Mouse (Mus musculus) thymus, postnatal 10 days (tissue): ENCODE measurements around the gene Arfgap3.
"Not testable (repeated sequence)": the region's sequence is repeated elsewhere in the genome, so short reads cannot be mapped to it uniquely, and the experiment has no call there.

Experiments
- DNase-seq, 2 experiments: peaks; one replicate each; pipeline ENCODE4 v3.0.0; 2021; ENCODE audit warnings: low spot score in 2 of 2

Arfgap3 gene

GRCm38 (mm10) chr15:83345898-83346529, 4.0 kb downstream of the Arfgap3 start:
- DNase-seq, result no peak

DNA sequence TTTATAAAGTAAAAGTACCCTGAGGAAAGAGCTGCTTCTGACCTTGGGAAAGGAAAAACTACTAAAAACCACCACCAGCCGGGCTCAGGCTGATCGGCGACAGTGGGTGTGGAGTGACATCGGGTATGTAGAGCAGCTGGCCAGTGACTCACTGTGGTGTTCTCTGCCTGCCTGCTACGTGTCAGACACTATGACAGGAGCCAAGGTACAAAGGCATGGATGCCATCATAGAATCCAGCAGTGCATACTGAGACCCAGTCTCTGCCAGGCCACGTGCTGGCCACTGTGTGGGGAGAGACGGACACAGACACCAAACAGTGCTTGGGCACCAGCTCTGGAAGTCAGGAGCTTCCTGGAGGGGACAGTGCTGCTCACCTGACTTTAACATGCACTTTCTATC, 5.1 kb downstream of the Arfgap3 start:
- DNase-seq, result no peak

GRCm38 (mm10) chr15:83344157-83344556, 5.9 kb downstream of the Arfgap3 start:
- no peak for DNase-seq

GRCm38 (mm10) chr15:83338908-83339307, 11.1 kb downstream of the Arfgap3 start:
- no peak for DNase-seq

DNA sequence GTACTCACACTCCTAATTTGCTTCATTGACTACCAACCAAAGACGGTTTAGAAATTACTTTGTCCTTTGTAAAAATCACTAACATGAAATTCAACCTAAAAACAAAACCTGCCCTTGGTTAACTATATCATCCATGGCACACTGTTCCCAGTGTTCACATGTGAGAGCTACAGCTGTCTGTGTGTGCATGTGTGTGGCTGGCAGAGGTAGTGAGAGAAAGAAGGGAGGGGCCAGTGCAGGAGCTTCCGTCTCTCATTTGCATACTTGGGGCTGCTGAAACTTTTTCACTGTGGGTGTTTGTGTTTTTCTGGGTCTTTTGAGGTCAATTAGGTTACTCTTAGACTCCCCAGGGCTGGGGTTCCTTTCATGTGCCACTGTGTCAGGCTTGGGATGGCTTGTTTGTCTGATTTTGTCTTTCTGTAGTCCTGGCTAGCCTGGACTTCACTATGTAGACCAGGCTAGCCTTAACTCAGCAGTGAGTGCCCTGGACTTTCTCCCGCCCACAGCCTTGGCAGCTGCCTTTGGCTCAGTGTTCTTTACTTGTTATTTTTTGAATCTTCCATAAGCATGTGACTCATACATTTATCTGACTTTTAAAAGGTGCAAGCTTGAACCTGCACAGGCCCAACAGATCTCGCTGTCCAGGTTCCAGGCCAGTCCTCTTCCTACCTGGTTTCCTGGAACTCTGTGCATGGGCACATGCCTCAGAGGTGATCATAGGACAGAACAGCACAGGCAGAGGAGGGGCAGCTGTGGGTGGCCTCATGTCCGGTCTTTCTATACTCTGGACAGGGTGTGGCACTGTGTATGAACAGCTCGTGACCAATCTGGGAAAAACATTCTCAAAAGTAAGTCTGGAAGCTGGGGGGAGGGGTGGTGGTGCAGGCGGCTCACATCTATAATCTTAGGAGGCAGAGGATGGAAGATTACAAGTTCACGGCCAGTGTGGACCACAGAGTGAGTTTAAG, 11.9 kb downstream of the Arfgap3 start:
- DNase-seq, result no peak

GRCm38 (mm10) chr15:83332373-83332772, 17.7 kb downstream of the Arfgap3 start:
- DNase-seq, result no peak

DNA sequence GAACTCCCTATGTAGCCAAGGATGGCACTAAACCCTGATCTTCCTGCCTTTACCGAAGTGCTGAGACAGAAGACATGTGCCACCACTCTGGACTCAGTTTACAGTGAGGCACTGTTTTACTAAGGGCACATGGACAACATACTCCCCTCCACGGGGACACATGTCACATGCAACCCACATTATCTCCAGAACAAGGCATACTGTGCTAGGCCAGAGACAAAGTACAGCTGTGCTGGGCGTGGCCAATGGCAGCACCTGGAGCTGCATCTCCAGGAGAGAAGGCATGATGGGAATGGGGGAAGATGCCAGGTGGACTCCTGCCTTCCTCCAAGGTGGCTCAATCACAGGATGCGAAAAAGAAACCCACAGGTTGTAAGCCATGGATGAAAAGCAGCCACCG, 21.1 kb downstream of the Arfgap3 start:
- no peak for DNase-seq

GRCm38 (mm10) chr15:83323071-83323470, 27.0 kb downstream of the Arfgap3 start:
- no peak for DNase-seq

DNA sequence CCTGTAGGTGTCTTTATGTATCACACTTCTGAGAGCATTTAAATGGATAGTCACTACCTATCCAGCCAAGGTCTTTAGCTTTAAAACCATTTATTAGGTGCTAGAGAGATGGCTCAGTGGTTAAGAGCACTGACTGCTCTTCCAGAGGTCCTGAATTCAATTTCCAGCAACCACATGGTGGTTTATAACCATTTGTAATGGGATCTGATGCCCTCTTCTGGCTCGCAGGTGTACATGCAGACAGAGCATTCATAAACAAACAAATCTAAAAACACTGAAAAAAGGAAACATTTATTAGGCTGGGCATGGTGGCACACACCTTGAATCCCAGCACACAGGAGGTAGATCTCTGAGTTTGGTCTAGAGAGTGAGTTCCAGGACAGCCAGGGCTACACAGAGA, 35.1 kb downstream of the Arfgap3 start:
- DNase-seq, result no peak

DNA sequence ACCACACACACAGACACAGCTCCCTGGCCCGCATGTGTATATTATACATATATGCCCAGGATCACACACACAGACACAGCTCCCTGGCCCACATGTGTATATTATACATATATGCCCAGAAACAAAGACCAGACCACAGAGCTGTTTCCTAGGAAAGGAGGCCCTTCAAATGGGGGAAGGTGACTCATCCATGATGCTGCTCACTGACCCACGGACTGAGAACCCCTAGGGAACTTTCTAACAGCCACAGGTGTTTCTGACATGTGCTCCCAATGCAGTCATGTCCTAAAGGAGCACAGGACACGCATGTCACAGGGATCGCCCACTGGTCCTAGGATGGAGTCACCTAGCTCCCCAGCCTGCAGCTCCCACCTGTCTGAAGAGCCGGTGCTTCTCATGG, 40.2 kb downstream of the Arfgap3 start:
- no peak for DNase-seq

DNA sequence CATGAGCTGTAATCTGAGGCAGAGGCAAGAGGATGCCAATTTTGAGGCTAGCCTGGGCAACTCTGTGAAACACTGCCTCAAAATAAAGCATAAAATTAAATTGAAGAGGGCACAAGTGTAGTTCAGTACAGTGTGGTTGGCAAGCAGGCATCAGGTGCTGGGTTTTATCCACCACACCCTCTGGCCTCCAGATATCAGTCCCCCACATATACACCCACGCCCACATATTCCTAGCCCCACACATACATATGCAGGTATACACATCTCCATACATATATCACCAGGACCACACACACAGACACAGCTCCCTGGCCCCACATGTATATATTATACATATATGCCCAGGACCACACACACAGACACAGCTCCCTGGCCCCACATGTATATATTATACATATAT, 41.3 kb downstream of the Arfgap3 start:
- not testable (repeated sequence) for DNase-seq

DNA sequence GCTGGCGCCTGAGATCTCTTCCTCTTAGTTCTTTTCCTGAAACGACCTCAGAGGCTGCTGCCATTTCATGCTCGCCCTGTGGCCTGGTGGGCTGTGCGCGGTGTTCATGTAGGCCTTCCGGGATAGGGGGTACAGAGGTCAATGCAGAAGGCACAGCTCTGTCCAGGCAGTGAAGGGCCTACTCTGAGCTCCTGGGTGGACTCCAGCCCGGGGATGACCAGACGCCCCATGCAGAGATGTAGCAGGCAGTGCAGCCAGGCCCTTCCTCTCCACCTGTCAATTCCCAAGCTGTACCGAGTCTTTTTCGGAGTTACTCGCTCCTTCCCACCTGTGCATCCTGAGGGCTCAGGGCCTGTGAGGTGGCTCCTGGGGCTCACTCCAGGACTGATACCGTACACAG, 43.9 kb downstream of the Arfgap3 start:
- DNase-seq, result no peak

DNA sequence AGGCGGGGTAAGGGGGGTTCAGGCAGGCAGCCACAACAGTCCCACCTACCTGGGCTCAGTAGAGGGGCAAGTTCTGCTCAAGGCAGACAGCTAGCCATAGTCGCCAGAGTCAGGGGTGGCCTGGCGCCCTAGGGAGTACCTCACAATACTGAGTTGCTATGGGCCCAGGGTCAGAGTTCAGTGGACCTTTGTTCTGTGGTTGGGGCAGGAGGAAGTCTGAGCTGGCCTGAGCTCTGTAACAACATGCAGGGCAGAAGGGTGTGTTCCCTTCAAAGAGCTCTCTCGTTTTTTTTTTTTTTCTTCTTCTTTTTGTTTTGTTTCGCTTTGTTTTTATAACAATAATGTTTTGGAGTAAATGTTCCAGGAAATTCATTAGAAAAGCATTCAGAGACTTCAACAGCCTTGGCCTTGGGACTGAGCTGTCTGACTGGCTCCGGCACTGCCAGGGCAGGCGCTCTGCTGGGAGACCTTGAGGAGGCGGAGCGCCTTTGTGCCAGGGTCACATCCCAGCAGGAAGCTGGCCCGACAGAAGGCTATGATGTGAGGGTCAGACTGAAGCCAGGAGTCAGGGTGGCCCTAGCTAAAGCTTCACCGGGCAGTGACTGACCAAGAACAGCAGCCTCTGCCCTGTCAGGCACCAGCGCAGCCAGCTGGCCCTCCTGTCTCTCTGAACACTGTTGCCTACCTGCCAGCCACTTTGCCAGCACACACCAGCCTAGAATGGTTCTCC, 44.7 kb downstream of the Arfgap3 start:
- no peak for DNase-seq

DNA sequence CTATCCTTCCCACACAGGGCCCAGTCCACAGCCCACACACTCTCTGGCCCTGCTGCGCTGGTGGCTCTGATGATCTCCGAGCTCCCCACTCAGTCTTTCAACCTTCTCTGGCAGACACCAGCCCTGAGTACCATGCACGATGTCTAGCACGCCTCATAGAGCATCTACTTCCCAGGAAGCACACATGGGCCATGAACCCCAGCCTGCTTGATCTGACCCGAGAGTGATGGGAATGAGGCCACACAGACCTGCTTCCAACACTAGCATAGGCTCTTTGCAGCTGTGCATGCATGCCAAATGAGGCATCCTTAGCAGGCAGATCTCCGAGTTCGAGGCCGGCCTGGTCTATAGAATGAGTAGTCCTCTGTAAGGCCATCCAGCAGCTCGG, 45.2 kb downstream of the Arfgap3 start:
- no peak for DNase-seq

DNA sequence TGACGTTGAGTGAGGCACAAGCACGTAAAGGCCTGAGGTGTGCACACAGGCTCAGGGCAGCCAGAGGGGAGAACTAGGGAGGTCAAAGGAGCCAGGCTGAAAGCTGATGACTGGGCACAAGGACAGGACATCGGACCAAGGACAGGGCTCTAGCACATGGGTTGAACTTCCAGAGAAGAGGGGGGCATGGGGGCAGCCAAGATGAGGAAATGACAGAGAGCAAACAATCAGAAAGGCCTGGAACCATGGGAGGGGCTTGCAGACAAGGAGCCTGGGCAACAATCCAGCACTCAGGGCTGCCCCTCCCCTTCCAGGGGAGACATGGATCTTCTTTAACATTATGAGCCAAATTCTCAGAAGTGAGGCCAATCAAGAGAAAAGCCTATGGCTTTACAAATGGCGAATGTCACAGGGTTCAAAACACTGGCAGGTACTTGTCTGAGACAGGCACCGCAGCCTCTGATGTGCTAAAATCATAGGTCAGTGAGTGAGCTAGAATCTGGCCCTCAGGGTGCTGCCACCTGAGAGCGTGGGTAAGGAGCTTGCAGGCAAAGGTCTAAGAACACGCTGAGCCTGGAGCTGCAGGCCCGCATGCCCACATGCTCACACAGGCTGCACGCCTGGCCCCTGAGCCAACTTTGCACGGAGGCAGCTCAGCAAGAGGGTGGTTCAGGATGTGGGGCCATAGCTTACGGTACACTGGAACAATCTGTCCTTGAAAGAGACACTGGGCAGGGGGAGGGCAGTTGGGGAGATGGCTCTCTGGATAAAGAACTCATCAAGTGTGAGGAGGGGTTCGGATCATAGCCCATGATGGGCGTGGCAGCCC, 46.2 kb downstream of the Arfgap3 start:
- DNase-seq, result no peak

DNA sequence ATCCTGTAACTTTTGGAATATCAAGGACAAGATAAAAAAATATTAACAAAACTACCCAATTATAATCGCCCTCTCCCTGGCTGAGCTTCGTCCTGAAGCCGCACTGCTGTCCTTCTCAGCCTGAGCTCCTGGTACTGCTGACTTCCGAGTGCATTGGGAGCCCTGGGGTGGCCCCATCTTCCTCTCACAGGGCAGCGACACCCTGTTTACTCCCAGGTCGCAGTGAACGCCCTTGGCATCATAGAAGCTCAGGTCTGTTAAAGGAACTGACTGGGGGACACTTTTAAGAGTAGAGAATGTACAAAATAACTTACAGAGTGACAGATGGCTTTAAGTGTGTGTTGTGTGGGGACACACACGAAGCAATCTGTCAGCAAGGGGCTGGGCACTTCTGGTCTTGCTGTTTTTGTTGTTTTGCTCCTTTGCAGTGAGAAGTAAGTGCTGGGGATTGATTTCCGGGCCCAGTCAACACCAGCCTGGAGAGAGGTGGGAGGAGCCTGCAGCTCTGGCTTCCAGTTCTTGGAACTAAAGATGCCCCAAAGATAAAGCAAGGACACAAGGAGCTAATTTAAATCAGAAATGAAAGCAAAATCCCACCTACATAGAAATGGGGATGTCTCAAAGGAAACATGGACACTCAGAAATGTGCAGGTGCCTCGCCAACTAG, 50.0 kb downstream of the Arfgap3 start:
- no peak for DNase-seq

GRCm38 (mm10) chr15:83299450-83299849, 50.6 kb downstream of the Arfgap3 start:
- DNase-seq, result no peak

DNA sequence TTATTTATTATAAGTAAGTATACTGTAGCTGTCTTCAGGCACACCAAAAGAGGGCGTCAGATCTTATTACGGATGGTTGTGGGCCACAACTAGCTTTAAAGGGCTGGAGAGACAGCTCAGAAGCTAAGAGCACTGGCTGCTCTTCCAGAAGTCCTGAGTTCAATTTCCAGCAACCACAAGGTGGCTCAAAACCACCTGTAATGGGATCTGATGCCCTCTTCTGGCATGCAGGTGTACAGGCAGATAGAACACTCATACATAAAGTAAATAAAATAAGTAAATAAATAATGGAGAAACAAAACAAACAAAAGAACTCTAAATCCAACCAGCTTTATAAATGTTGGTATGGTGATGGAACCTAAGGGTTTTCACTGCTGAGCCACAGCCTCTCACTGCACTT, 51.2 kb downstream of the Arfgap3 start:
- DNase-seq, result no peak

DNA sequence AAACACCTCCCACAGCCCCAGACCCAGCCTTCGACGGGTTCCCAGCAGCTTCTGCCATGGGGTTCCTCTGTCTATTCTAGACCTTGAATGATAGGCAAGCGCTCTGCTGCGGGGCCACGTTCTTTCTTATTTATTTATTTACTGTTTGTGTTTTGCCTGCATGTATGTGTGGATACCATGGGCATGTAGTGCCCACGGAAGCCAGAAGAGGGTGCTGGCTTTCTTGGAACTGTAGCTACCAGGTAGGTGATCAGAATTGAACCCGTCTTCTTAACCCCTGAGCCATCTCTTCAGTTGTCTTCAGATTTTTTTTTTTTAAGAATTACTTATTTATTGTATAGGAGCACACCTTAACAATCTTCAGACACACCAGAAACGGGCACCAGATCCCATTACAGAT, 51.7 kb downstream of the Arfgap3 start:
- DNase-seq, result no peak

DNA sequence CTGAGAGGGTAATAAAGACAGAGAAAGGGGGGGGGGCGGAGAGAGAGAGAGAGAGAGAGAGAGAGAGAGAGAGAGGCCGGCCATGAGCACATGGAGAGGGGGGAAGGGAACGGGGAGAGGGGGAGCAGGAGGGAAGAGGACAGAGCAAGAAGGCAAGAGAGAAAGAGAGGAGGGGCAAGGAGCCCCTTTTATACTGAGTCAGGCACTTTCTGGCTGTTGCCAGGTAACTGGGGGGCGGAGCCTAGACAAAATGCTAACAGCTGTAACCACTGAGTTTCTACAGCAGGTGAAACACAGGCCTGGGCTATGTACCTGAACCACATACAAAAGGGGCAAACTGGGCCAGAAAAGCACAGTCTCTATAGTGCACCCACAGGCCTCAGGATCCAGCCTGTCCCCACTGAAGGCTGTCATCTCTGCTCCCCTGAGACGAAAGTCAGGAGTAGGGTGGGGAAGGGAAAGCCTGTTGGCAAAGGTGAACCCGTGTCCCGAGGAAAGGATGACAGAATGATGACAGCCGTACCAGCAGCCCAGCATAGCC, 53.2 kb downstream of the Arfgap3 start:
- no peak for DNase-seq

DNA sequence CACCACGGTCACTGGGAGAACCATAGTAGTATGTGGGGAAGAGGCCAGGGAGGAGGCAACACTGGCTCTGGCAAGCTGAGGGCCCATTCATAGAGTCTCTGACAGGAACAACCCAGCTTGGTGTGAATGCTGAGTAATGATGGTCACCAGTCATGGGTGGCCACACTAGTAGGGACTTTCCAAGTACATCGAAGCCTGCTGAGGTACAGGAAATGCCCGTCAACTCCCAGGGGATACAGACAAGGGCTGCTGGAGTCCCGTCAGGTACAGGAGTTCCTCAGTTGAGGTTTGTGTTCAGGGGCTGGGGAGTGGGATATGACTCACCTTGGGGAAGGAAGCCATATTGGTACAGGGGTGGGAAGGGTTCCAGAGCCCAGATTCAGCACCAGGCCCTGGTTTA, 54.0 kb downstream of the Arfgap3 start:
- DNase-seq, result no peak
